Mouse (Mus musculus) mammary gland, adult 2 months (tissue): ENCODE results near the gene Gbe1. TPM values are rescaled to one million over a fixed set of nuclear protein-coding genes. Genes with fewer than 3 reads are reported as not detected.

ENCODE experiments used
- polyA plus RNA-seq: library from polyadenylated mRNA; depleted of rRNA; stranded (reverse); fragments of >200 nt; gene quantifications from 2 replicates; pipeline ENCODE4 v1.2.3, GENCODE M21; 2012; ENCODE audit warnings: low replicate concordance; rRNA removed

The Gbe1 gene
- 62.8 and 86.4 TPM in 2 replicates for polyA plus RNA-seq

GRCm38 (mm10) chr16:70313886-70314577, at the start of gene Gbe1:
Gene Gbe1, plus strand, starts transcription at chr16:70313949.

